Mouse (Mus musculus) heart, adult 9 months (tissue): ENCODE data around the gene Fbxw21.

Experiments
- DNase-seq, 2 experiments: peaks; one replicate each; pipeline ENCODE4 v3.0.0; 2022; ENCODE audit warnings: low spot score in 2 of 2

Gene Fbxw21

GRCm38 (mm10) chr9:109090446-109090845, 71.4 kb downstream of the Fbxw21 start:
- DNase-seq, result no peak
